Mouse (Mus musculus): ENCODE measurements around the gene Shroom1. TPM values are rescaled to one million over a fixed set of nuclear protein-coding genes. Genes with fewer than 3 reads are reported as not detected.

Shroom1 gene
- total RNA-seq, 2 experiments from 2014 or later, result 0.07 to 0.13 TPM

DNA sequence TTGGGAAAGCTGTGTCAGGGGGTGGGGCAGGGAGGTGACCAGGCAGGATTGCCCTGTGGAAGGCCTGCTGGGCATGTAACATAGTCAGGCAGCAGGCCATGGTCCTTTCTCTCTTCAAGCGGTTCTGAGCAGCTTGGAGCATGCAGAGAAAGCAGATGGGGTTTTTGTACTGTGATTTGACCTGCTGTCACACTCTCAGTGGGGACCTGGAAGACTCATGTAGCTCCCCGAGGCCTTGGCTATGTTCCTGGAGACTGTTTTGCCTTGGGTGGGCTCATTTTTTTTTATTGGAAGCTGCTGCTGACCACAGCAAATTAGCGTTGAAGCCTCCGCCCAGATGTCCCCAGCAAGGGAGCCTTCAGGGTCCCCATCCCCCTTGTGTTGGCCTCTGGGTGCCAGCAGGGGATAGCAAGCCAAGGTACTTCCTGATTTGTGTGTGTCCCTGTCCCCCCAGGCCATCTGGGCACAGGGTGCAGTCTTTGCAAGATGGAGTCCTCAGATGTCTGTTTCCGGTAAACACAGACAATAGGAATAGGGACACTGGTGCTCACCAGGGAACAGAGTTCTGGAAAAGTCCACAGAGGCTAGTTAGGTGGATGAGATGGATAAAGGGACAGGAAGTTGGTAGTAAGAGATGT, 48.1 kb downstream of the Shroom1 start:
- no peak for ATAC-seq (ENCODE audit: poor library complexity, severe bottlenecking)

GRCm38 (mm10) chr11:53507098-53507805, 50.2 kb downstream of the Shroom1 start:
- no peak for ATAC-seq (ENCODE audit: poor library complexity, severe bottlenecking)

DNA sequence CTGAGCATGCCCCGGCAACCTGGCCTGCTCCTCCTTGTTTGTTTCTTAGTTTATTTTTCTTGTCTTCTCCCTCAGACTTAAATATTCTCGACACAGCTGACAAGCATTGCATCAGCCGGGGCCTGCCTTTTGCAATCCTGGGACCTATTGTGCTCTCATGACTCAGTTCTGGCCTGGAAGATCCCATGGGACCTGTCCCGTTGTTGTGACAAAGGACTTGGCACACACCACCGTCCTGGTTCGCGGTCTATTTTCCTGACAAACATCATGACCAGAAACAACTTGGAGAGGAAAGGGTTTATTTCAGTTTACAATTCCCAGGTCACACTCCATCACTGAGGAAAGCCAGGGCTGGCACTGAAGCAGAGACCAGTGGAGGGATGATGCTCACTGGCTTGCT, 51.1 kb downstream of the Shroom1 start:
- ATAC-seq (ENCODE audit: poor library complexity, severe bottlenecking), result no peak

- no peak for ATAC-seq (ENCODE audit: poor library complexity, severe bottlenecking)
These were observed 51.6 kb downstream of the Shroom1 start for GRCm38 (mm10) chr11:53508591-53508990.

DNA sequence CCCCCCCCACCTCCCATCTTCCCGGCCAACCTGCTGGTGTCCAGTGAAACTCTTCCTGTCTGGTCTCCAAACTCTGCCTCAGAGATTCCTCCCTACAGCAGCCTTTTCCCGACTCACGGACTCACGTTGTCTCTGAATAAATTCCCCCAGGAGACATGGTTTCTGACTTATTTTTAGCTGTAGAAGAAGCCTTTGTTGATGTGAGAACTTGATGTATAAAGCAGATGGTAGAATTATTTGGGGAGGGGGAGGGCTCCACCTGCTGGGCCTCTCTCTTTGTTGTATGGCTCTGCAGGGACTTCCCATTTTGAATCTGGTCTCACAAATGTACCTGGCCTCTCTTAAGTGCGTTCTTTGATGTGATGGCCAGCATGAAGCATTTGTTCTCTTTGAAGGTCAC, 53.3 kb downstream of the Shroom1 start:
- no peak for ATAC-seq (ENCODE audit: poor library complexity, severe bottlenecking)

DNA sequence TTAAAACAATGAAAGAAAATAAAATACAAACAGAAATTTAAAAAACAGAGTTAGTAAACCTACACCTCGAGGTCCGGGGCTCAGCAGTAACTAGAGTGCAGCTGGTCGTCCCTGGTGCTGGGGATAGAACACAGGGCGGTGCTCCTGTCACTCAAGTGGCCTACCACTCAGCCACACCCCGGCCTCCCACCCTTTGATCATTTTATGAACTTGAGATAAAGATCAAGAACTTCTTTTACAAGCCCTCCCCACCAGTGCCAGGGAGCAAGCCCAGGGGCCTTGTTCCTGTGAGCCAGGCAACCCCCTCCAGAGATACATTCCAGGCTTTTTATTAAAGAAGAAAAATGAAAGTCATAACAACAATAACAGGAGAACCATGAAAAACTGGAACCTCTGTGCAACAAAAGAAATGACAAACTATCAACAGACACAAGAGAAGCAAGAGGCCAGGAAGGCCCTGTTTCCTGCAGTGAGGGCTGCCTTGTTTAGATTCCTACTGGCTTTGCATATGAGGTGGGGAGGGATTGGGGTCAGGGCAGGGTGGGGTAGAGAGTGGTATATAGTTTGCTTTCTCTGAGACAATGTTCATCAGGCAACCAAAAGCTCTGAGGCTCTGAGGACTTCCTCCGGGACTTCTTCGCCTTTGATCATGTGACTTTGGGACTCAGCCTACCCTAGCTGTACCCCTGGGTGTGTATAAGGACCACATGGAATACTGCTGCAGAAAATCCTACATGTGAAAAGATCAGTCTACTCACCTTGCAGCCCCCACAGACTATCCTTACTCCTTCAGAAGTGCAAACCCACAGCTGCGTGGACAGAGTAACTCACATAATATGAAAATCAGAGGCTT, 60.0 kb downstream of the Shroom1 start:
- ATAC-seq (ENCODE audit: poor library complexity, severe bottlenecking), result no peak

Other genes with a start within 250 kb of the Shroom1 start
- 84.8 and 87.0 TPM in 2 replicates for gene Hspa4, start 156.7 kb upstream of the Shroom1 start, total RNA-seq (2015)
- gene Hspa4, start 156.7 kb upstream of the Shroom1 start, total RNA-seq (2017), result 313 and 322 TPM in 2 replicates
- 14.2 and 19.0 TPM in 2 replicates for gene Zcchc10, start 132.5 kb upstream of the Shroom1 start, total RNA-seq (2015)
- gene Zcchc10, start 132.5 kb upstream of the Shroom1 start, total RNA-seq (2017), result 1.9 and 3.2 TPM in 2 replicates
- 59.1 and 62.0 TPM in 2 replicates for gene Aff4, start 106.4 kb upstream of the Shroom1 start, total RNA-seq (2015)
- 38.3 and 38.4 TPM in 2 replicates for gene Aff4, start 106.4 kb upstream of the Shroom1 start, total RNA-seq (2017)
- gene Leap2, start 34.0 kb upstream of the Shroom1 start, total RNA-seq (2015), result not detected in 2 replicates
- not detected in 2 replicates for gene Leap2, start 34.0 kb upstream of the Shroom1 start, total RNA-seq (2017)
- 163 and 181 TPM in 2 replicates for gene Uqcrq, start 26.4 kb upstream of the Shroom1 start, total RNA-seq (2015)
- gene Uqcrq, start 26.4 kb upstream of the Shroom1 start, total RNA-seq (2017), result 53.2 and 54.8 TPM in 2 replicates
- gene Gdf9, start 26.2 kb upstream of the Shroom1 start, total RNA-seq (2015), result 0.54 and 1.6 TPM in 2 replicates
- 2.5 and 5.7 TPM in 2 replicates for gene Gdf9, start 26.2 kb upstream of the Shroom1 start, total RNA-seq (2017)
- not detected in 2 replicates for gene Gm10447, start 95 bp upstream of the Shroom1 start, total RNA-seq (2015)
- gene Gm10447, start 95 bp upstream of the Shroom1 start, total RNA-seq (2017), result 0.11 TPM in 1 of 2 replicates, not detected in the other
- not detected in 2 replicates for gene Gm9837, start 13.3 kb downstream of the Shroom1 start, total RNA-seq (2015)
- not detected in 2 replicates for gene Gm9837, start 13.3 kb downstream of the Shroom1 start, total RNA-seq (2017)
- gene Gm9945, start 23.0 kb downstream of the Shroom1 start, total RNA-seq (2015), result not detected in 2 replicates
- gene Gm9945, start 23.0 kb downstream of the Shroom1 start, total RNA-seq (2017), result not detected in 2 replicates
- gene Sowaha, start 23.1 kb downstream of the Shroom1 start, total RNA-seq (2015), result not detected in 2 replicates
- gene Sowaha, start 23.1 kb downstream of the Shroom1 start, total RNA-seq (2017), result not detected in 2 replicates
- gene Sept8, start 62.1 kb downstream of the Shroom1 start, total RNA-seq (2015), result 9.0 and 9.5 TPM in 2 replicates
- gene Sept8, start 62.1 kb downstream of the Shroom1 start, total RNA-seq (2017), result 6.1 and 10.1 TPM in 2 replicates
- 2.5 and 4.1 TPM in 2 replicates for gene Kif3a, start 110.2 kb downstream of the Shroom1 start, total RNA-seq (2015)
- gene Kif3a, start 110.2 kb downstream of the Shroom1 start, total RNA-seq (2017), result 3.3 and 5.0 TPM in 2 replicates
- gene Il4, start 161.5 kb downstream of the Shroom1 start, total RNA-seq (2015), result 5.5 and 13.1 TPM in 2 replicates
- gene Il4, start 161.5 kb downstream of the Shroom1 start, total RNA-seq (2017), result 8.0 and 8.7 TPM in 2 replicates
- 0.18 TPM in 2 replicates for gene Il13, start 177.5 kb downstream of the Shroom1 start, total RNA-seq (2015)
- gene Il13, start 177.5 kb downstream of the Shroom1 start, total RNA-seq (2017), result 0.28 and 0.62 TPM in 2 replicates

Measured in megakaryocyte, adult 5-6 weeks (primary cell).